Mouse (Mus musculus): ENCODE measurements around the gene Myof. TPM values are rescaled to one million over a fixed set of nuclear protein-coding genes. Genes with fewer than 3 reads are reported as not detected.

Myof gene
- polyA plus RNA-seq, 1 experiment = not detected

GRCm38 (mm10) chr19:37985730-37986129 is 57.6 kb downstream of the Myof start:
- TF ChIP-seq POLR2A (IDR thresholded peaks at IDR 0.05; ENCODE audit: insufficient read depth, low read depth, low read length) = no peak
- no peak for TF ChIP-seq CTCF (IDR thresholded peaks at IDR 0.05; ENCODE audit: insufficient read depth, low read depth, low read length)
- 92% methylated on average over 16 of the region's 16 CpGs for WGBS

GRCm38 (mm10) chr19:37975951-37976350 is 67.4 kb downstream of the Myof start:
- Histone ChIP-seq H3K4me3 (ENCODE audit: insufficient read depth, low read depth, low read length) (no peak overlapping the region), H3K27ac (ENCODE audit: insufficient read depth, low read depth, low read length) (no peak overlapping the region), H3K4me1 (ENCODE audit: control insufficient read depth, insufficient read depth, low read length) (no peaks in the 10 kb centered on the region)
- no peak for TF ChIP-seq CTCF (IDR thresholded peaks at IDR 0.05; ENCODE audit: insufficient read depth, low read depth, low read length)
- no peak for TF ChIP-seq POLR2A (IDR thresholded peaks at IDR 0.05; ENCODE audit: insufficient read depth, low read depth, low read length)
- 77% methylated on average over 5 of the region's 5 CpGs for WGBS

More at GRCm38 (mm10) chr19:37985730-37986129, 57.6 kb downstream of the Myof start:
- Histone ChIP-seq H3K4me1 (ENCODE audit: control insufficient read depth, insufficient read depth, low read length) (no peaks in the 10 kb centered on the region), H3K27ac (ENCODE audit: insufficient read depth, low read depth, low read length) (no peak overlapping the region), H3K4me3 (ENCODE audit: insufficient read depth, low read depth, low read length) (no peak overlapping the region)

DNA sequence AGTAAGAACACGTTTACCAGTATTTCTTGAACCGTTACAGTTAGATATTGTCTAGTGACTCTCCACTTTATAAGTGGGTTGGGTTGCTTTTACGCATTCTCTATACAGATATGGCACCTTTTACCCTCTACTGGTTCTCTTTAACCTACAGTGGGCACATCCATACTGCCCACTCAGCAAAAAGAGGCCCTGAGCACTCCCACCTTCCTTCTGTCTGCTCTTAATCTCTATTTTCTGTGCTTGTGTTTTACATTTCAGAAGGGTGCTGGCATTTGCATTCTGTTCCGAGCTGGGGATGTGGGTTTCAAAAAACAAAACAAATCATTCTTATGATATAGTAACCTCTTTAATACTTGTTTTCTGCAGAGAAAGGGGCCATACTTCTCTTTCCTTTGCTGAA is 72.8 kb downstream of the Myof start:
- Histone ChIP-seq H3K27ac (ENCODE audit: insufficient read depth, low read depth, low read length) (no peak overlapping the region), H3K4me1 (ENCODE audit: control insufficient read depth, insufficient read depth, low read length) (no peaks in the 10 kb centered on the region), H3K4me3 (ENCODE audit: insufficient read depth, low read depth, low read length) (no peak overlapping the region)
- TF ChIP-seq POLR2A (IDR thresholded peaks at IDR 0.05; ENCODE audit: insufficient read depth, low read depth, low read length) (no peak), CTCF (IDR thresholded peaks at IDR 0.05; ENCODE audit: insufficient read depth, low read depth, low read length) (no peak)
- 90% methylated on average over 4 of the region's 4 CpGs for WGBS

- Histone ChIP-seq H3K27ac (ENCODE audit: insufficient read depth, low read depth, low read length) (no peak overlapping the region), H3K4me3 (ENCODE audit: insufficient read depth, low read depth, low read length) (no peak overlapping the region), H3K4me1 (ENCODE audit: control insufficient read depth, insufficient read depth, low read length) (no peaks in the 10 kb centered on the region)
- no peak for TF ChIP-seq CTCF (IDR thresholded peaks at IDR 0.05; ENCODE audit: insufficient read depth, low read depth, low read length)
- TF ChIP-seq POLR2A (IDR thresholded peaks at IDR 0.05; ENCODE audit: insufficient read depth, low read depth, low read length) = no peak
- 60% methylated on average over 5 of the region's 5 CpGs for WGBS
Observed at GRCm38 (mm10) chr19:37970004-37970403, 73.4 kb downstream of the Myof start.

GRCm38 (mm10) chr19:37965828-37966227 is 77.5 kb downstream of the Myof start:
- no peak for TF ChIP-seq CTCF (IDR thresholded peaks at IDR 0.05; ENCODE audit: insufficient read depth, low read depth, low read length)
- TF ChIP-seq POLR2A (IDR thresholded peaks at IDR 0.05; ENCODE audit: insufficient read depth, low read depth, low read length) = no peak
- H3K4me1 ChIP-seq (ENCODE audit: control insufficient read depth, insufficient read depth, low read length) = no peaks in the 10 kb centered on the region
- 81% methylated on average over 4 of the region's 4 CpGs for WGBS

GRCm38 (mm10) chr19:37963421-37963820 is 80.0 kb downstream of the Myof start:
- 90% methylated on average over 5 of the region's 5 CpGs for WGBS
- TF ChIP-seq POLR2A (IDR thresholded peaks at IDR 0.05; ENCODE audit: insufficient read depth, low read depth, low read length) (no peak), CTCF (IDR thresholded peaks at IDR 0.05; ENCODE audit: insufficient read depth, low read depth, low read length) (no peak)
- no peak overlapping the region for H3K4me3 ChIP-seq (ENCODE audit: insufficient read depth, low read depth, low read length)

More at GRCm38 (mm10) chr19:37965828-37966227, 77.5 kb downstream of the Myof start:
- Histone ChIP-seq H3K4me3 (ENCODE audit: insufficient read depth, low read depth, low read length) (no peak overlapping the region), H3K27ac (ENCODE audit: insufficient read depth, low read depth, low read length) (no peak overlapping the region)

DNA sequence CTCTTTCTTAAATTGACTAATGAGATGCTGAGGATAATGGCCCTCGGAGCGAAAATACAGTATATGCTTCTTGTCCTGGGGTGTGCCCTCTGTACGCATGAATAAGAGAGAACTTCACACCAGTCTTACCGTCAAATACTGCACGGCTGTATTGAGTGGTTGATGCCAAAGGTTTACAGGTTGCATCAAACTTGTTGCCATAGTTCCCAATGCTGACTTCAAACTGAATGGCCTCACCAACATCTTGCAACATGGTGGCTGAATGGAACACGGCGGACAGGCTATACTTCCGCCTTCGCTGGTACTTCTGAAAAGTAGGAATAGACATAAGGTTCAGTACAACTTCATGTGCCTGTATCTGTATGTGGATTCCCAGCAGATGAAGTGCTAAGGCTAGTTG is 82.6 kb downstream of the Myof start:
- H3K4me1 ChIP-seq (ENCODE audit: control insufficient read depth, insufficient read depth, low read length) = peaks cover 2% of the 10 kb centered on the region; the same call in 1 of the 2 replicates

More at GRCm38 (mm10) chr19:37963421-37963820, 80.0 kb downstream of the Myof start:
- Histone ChIP-seq H3K27ac (ENCODE audit: insufficient read depth, low read depth, low read length) (no peak overlapping the region), H3K4me1 (ENCODE audit: control insufficient read depth, insufficient read depth, low read length) (peaks cover 2% of the 10 kb centered on the region; the same call in 1 of the 2 replicates)

GRCm38 (mm10) chr19:37959543-37960215 is 83.7 kb downstream of the Myof start:
- 84% methylated on average over 10 of the region's 10 CpGs for WGBS
- H3K27ac ChIP-seq (ENCODE audit: insufficient read depth, low read depth, low read length) = no peak overlapping the region
- TF ChIP-seq POLR2A (IDR thresholded peaks at IDR 0.05; ENCODE audit: insufficient read depth, low read depth, low read length) = no peak
- no peak for TF ChIP-seq CTCF (IDR thresholded peaks at IDR 0.05; ENCODE audit: insufficient read depth, low read depth, low read length)
- H3K4me3 ChIP-seq (ENCODE audit: insufficient read depth, low read depth, low read length) = no peak overlapping the region
- peaks cover 2% of the 10 kb centered on the region; the same call in 1 of the 2 replicates for H3K4me1 ChIP-seq (ENCODE audit: control insufficient read depth, insufficient read depth, low read length)

More for the DNA sequence above, 82.6 kb downstream of the Myof start:
- WGBS = 88% methylated on average over 9 of the region's 9 CpGs
- no peak overlapping the region for H3K27ac ChIP-seq (ENCODE audit: insufficient read depth, low read depth, low read length)
- TF ChIP-seq POLR2A (IDR thresholded peaks at IDR 0.05; ENCODE audit: insufficient read depth, low read depth, low read length) (no peak), CTCF (IDR thresholded peaks at IDR 0.05; ENCODE audit: insufficient read depth, low read depth, low read length) (no peak)
- H3K4me3 ChIP-seq (ENCODE audit: insufficient read depth, low read depth, low read length) = no peak overlapping the region

- H3K27ac ChIP-seq (ENCODE audit: insufficient read depth, low read depth, low read length) = no peak overlapping the region
- TF ChIP-seq CTCF (IDR thresholded peaks at IDR 0.05; ENCODE audit: insufficient read depth, low read depth, low read length) (no peak), POLR2A (IDR thresholded peaks at IDR 0.05; ENCODE audit: insufficient read depth, low read depth, low read length) (no peak)
- 53% methylated on average over 6 of the region's 6 CpGs for WGBS
- H3K4me1 ChIP-seq (ENCODE audit: control insufficient read depth, insufficient read depth, low read length) = peaks cover 2% of the 10 kb centered on the region; the same call in 1 of the 2 replicates
- H3K4me3 ChIP-seq (ENCODE audit: insufficient read depth, low read depth, low read length) = no peak overlapping the region
Observed at GRCm38 (mm10) chr19:37959076-37959475, 84.3 kb downstream of the Myof start.
